Mouse (Mus musculus) embryonic stem cell, embryonic (primary cell): ENCODE data around the gene Cbr1.

ENCODE experiments used
- CTCF ChIA-PET, 4 experiments: fragments of 300-600 bp in 2 of 4; fragments of 350-600 bp in 2 of 4; sonication (Branson Sonifier 250); formaldehyde crosslinking; loops; one replicate each; lab custom pipeline; 2022; ENCODE audit warnings: inconsistent platforms in 2 of 4; lab: Charles Lee
- POLR2A ChIA-PET, 4 experiments: fragments of 300-600 bp in 2 of 4; fragments of 350-600 bp in 2 of 4; sonication (Branson Sonifier 250); formaldehyde crosslinking; loops; one replicate each; lab custom pipeline; 2022; ENCODE audit warnings: antibody characterized with exemption in 4 of 4, inconsistent platforms in 1 of 4; lab: Charles Lee

The Cbr1 gene

GRCm38 (mm10) chr16:93605553-93605952 lies at the start of gene Cbr1:
Gene Cbr1, plus strand, starts transcription at chr16:93605853.
- CTCF ChIA-PET: no interaction called here
- POLR2A ChIA-PET: no interaction called here

- ChIA-PET CTCF (no interaction called here), POLR2A (no interaction called here)
These were observed 48.0 kb upstream of the Cbr1 start for GRCm38 (mm10) chr16:93557646-93558045.

DNA sequence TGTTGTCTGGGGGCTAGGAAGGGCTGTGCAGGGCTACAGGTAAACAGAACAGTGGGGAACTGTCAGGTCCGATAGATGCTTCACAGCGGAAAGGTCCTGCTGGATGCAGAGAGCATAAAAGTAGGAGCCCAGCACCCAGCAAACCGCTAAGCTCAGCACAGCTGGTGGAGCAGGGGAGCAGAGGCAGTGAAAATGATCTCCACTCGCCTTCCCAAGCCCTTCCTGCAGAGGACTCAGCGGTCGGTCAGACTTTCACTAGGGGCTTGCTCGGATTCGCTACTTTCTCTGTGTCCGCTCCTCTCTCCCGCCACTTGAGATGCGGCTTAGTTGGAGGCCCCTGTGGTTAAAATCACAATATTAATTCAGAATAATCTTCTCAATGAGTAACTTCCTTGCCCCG lies 47.2 kb upstream of the Cbr1 start:
- CTCF ChIA-PET: interaction anchor here in 3 of 4 experiments (0.6 to 2.2 kb wide), 4 partner anchors 8 to 1376 kb away, joined by 3 to 5 read pairs (median 4); no protein-coding TSS in a partner anchor
- POLR2A ChIA-PET: interaction anchor here in 2 of 4 experiments (1.1 to 1.8 kb wide), 3 partner anchors 9 to 17 kb away, joined by 3 to 6 read pairs (median 4); no protein-coding TSS in a partner anchor

DNA sequence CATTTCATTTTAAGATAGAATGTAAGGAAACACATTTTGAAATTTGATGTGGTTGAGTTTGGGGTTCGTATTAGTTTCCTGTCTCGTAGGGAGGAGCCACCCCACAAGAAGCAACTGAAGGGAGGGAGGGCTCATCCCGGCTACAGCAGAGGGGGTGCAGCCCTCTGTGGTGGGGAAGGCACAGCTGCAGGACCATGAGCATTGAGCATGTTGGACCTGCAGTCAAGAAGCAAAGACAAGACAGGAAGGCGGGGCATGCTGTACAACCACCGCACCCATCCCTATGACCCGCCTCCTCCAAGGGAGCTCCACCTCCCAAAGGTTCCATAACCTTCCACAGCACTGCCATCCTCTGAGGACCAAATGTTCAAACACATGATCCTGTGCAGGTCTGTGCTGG lies 33.3 kb upstream of the Cbr1 start:
- CTCF ChIA-PET: no interaction called here
- POLR2A ChIA-PET: no interaction called here

GRCm38 (mm10) chr16:93573434-93573833 lies 32.2 kb upstream of the Cbr1 start:
- POLR2A ChIA-PET: no interaction called here
- CTCF ChIA-PET: no interaction called here

- CTCF ChIA-PET: interaction anchor here in 1 of 4 experiments (1.7 kb wide), 1 partner anchor 10 kb away, joined by 4 read pairs; no protein-coding TSS in a partner anchor
- POLR2A ChIA-PET: interaction anchor here in 3 of 4 experiments (0.7 to 2.3 kb wide), 5 partner anchors 10 to 51 kb away, joined by 3 to 16 read pairs (median 4); no protein-coding TSS in a partner anchor
These were observed 31.0 kb upstream of the Cbr1 start for GRCm38 (mm10) chr16:93574521-93575191.

GRCm38 (mm10) chr16:93575574-93575973 lies 30.1 kb upstream of the Cbr1 start:
- ChIA-PET CTCF (interaction anchor here (0.6 to 1.9 kb wide), 7 partner anchors 9 to 1251 kb away, joined by 3 to 6 read pairs (median 4); no protein-coding TSS in a partner anchor), POLR2A (interaction anchor here in 2 of 4 experiments (0.7 to 2.3 kb wide), 5 partner anchors 9 to 26 kb away, joined by 3 to 16 read pairs (median 4); no protein-coding TSS in a partner anchor)

GRCm38 (mm10) chr16:93576412-93577082 lies 29.1 kb upstream of the Cbr1 start:
- POLR2A ChIA-PET: interaction anchor here in 2 of 4 experiments (0.6 to 2.3 kb wide), 6 partner anchors 9 to 196 kb away, joined by 3 to 16 read pairs (median 4); partner anchors contain the start of gene Dop1b (in 1 of the 2)
- CTCF ChIA-PET: interaction anchor here (0.5 to 1.9 kb wide), 9 partner anchors 8 to 1056 kb away, joined by 3 to 6 read pairs (median 4); no protein-coding TSS in a partner anchor

DNA sequence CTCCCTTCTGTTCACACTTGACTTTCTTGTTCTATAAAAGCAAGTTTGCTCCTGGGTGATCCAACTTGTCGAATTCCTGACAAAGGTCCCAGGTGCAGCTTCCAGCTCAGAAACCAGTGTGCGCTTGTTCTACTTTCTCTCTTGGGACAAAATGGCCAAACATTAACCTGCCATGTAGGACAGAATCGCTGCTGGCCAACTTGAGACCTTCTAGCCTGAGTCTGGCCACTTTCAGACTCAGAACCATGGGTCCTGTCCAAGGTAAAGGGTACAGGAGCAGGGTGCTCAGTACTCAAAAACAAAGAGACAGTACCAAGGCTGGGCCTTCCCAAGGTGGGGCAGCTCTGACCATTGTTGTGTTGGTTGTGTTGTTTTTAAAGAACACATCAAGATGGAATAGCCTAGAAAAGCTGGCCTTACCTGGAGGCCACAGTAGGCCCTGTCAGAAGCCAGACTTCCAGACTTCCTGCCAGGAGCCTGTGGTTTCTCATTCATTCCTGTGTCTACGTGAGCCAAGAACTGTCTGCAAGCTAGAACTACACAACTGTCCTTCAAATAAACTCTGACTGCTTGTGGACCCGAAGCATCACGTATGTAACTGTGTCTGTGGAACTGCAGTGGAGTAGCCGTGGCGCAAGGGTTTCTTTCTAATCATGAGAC lies 27.2 kb upstream of the Cbr1 start:
- CTCF ChIA-PET: interaction anchor here in 1 of 4 experiments (0.9 kb wide), 1 partner anchor 124 kb away, joined by 3 read pairs; no protein-coding TSS in a partner anchor
- POLR2A ChIA-PET: no interaction called here

DNA sequence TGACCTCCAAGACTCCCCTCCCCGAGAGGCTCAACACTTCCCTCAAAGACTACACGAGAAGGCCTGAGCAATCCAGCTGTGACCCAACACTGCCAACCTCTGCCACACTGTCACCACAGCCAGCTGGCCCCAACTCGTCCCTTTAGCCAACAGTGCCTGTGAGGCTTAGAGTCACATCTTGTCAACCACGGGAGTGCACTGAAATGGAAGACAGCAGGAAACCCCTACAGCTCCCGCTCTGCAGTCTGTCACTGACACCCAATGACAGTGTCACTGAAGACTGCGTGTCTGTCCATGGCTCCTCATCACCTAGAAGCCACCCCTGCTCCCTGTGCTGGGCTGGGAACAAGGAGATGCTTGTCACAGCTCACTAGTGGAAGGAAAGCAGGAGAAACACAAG lies 24.5 kb upstream of the Cbr1 start:
- ChIA-PET CTCF (no interaction called here), POLR2A (interaction anchor here in 1 of 4 experiments (1.0 kb wide), 1 partner anchor 16 kb away, joined by 3 read pairs; no protein-coding TSS in a partner anchor)

DNA sequence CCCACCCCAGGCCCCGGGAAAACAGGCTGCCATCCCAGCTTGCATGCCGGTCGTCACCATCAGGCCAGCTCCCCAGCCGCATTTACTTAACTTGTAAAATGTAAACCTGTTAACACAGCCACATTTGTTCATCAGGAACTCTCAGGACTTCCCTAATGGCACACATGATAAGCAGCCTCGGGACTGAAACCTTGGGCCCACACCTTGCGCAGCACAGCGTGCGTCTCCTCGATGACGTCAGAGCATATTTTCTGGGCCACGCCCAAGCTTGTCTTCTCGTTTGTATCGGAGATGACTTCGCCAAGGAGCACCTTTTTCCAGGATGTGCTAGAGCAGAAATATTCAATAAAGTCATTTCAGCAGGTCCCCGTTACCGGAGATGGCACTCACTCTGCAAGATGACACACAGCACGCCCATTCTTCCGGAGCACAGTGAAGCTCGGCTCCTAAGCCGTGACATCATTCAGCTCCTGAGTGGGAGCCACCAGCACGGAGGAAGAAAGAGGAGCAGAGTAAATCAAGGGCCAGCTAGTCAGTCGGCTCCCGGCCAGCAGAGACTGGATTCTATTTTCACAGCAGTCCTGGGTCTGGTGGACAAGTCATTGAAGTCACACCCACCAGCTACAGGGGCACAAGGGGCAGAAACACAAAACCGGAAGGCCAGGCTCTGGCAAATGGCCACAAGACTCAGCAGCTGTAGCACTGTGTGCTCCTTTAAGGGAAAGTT lies 20.5 kb upstream of the Cbr1 start:
- POLR2A ChIA-PET: interaction anchor here in 3 of 4 experiments (0.8 to 2.4 kb wide), 9 partner anchors 10 to 887 kb away, joined by 3 to 10 read pairs (median 3); partner anchors contain the start of gene Setd4 (in 3 of the 3)

DNA sequence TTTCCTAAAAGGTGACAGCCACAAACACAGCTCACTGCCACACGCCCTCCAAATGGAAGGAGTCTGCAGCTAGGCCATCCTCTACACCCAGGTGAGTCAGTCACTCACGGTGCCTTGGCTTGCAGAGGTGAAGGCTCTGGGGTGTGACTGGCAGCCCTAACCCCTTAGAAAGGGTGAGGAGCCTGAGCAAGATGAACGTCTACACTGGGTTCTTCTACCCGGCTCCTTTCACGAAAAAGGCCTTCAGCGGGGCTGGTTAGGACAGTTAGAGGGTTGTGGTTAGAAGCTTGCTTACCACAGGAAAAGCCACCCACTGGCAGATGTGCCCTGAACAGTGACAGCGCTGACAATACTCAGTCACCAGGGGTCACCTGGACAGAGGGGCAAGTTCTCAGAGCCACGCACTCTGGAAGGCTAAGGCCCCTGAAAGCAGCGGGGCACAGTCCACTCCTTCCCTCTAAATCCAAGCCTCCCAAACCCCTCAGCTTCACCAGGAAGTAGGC lies 19.9 kb upstream of the Cbr1 start:
- CTCF ChIA-PET: interaction anchor here in 2 of 4 experiments (1.6 to 2.2 kb wide), 3 partner anchors 9 to 200 kb away, joined by 4 to 6 read pairs (median 4); no protein-coding TSS in a partner anchor

More for the DNA sequence above, 20.5 kb upstream of the Cbr1 start:
- CTCF ChIA-PET: interaction anchor here in 2 of 4 experiments (0.8 to 2.2 kb wide), 4 partner anchors 8 to 200 kb away, joined by 4 to 6 read pairs (median 4); no protein-coding TSS in a partner anchor

DNA sequence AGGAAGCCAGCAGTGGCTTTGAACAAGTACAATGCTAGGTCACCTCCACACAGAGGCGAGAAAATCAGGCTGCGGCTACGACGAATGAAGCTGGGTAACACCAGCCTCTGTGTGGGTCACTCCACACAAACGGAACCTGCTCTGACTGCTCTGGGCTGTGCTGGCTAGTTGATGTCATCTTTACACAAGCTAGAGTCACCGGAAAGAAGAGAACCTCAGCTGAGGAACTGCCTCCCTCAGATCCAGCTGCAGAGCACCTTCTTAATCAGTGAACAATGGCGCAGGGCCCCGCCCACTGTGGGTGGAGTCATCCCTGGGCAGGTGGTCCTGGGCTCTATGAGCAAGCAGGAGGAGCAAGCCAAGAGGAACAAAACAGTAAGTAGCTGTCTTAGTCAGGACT lies 19.3 kb upstream of the Cbr1 start:
- POLR2A ChIA-PET: interaction anchor here in 3 of 4 experiments (0.6 to 2.4 kb wide), 8 partner anchors 10 to 397 kb away, joined by 3 to 10 read pairs (median 3); partner anchors contain the start of gene Setd4 (in 3 of the 3)
- CTCF ChIA-PET: interaction anchor here in 2 of 4 experiments (0.9 to 1.6 kb wide), 2 partner anchors 9 to 89 kb away, joined by 3 to 4 read pairs; no protein-coding TSS in a partner anchor

More for the DNA sequence above, 19.9 kb upstream of the Cbr1 start:
- POLR2A ChIA-PET: interaction anchor here in 3 of 4 experiments (0.8 to 2.4 kb wide), 7 partner anchors 10 to 209 kb away, joined by 3 to 10 read pairs (median 4); partner anchors contain the start of gene Setd4 (in 3 of the 3)

- POLR2A ChIA-PET: interaction anchor here in 1 of 4 experiments (0.9 to 1.5 kb wide), 2 partner anchors 16 to 891 kb away, joined by 3 to 5 read pairs; partner anchors contain the start of gene Setd4
- CTCF ChIA-PET: interaction anchor here in 1 of 4 experiments (0.9 kb wide), 1 partner anchor 198 kb away, joined by 3 read pairs; no protein-coding TSS in a partner anchor
These were observed 17.4 kb upstream of the Cbr1 start for GRCm38 (mm10) chr16:93588281-93588680.

DNA sequence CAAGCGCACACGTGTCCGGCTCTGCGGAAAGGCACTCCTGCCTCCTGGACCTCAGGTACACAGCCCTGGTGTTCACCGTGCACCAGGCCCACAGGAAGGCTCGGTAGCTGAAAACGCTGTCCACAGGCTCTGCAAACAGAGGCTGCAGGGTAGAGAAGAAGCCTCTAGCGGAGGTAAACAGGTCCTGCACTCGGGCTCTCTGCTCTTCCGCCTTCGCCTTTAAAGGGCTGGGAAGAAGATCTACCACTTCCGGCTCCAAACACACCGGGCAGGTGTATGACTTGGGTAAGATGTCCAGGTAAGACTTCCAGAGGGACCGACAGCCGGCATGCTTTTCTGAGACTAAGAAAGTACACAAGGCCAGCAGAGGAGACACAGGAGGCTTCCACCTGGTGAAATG lies 14.7 kb upstream of the Cbr1 start:
- POLR2A ChIA-PET: interaction anchor here in 1 of 4 experiments (0.7 kb wide), 1 partner anchor 544 kb away, joined by 3 read pairs; no protein-coding TSS in a partner anchor
- CTCF ChIA-PET: interaction anchor here in 1 of 4 experiments (0.6 kb wide), 1 partner anchor 298 kb away, joined by 3 read pairs; no protein-coding TSS in a partner anchor
